Mouse (Mus musculus): Measurements from ENCODE around the gene Agt.

Agt gene

GRCm38 (mm10) chr8:124569593-124569992, at the start of gene Agt:
Gene Agt, minus strand, starts transcription at chr8:124569706.
- no peak for DNase-seq (ENCODE audit: low spot score)

GRCm38 (mm10) chr8:124618252-124618651, 48.7 kb upstream of the Agt start:
- no peak for DNase-seq (ENCODE audit: low spot score)

GRCm38 (mm10) chr8:124617266-124617869, 47.9 kb upstream of the Agt start:
- peak; percentile 77 for DNase-seq (ENCODE audit: low spot score)

- no peak for DNase-seq (ENCODE audit: low spot score)
Measured at GRCm38 (mm10) chr8:124614325-124614724, 44.8 kb upstream of the Agt start.

- no peak for DNase-seq (ENCODE audit: low spot score)
Measured at GRCm38 (mm10) chr8:124608972-124609353, 39.5 kb upstream of the Agt start.

- DNase-seq (ENCODE audit: low spot score) = no peak
Measured at GRCm38 (mm10) chr8:124608239-124608971, 38.9 kb upstream of the Agt start.

- no peak for DNase-seq (ENCODE audit: low spot score)
Measured at GRCm38 (mm10) chr8:124604066-124604465, 34.6 kb upstream of the Agt start.

- no peak for DNase-seq (ENCODE audit: low spot score)
Measured at GRCm38 (mm10) chr8:124589393-124589792, 19.9 kb upstream of the Agt start.

- DNase-seq (ENCODE audit: low spot score) = no peak
Measured at GRCm38 (mm10) chr8:124586556-124586955, 17.1 kb upstream of the Agt start.

GRCm38 (mm10) chr8:124585718-124586425, 16.4 kb upstream of the Agt start:
- no peak for DNase-seq (ENCODE audit: low spot score)

GRCm38 (mm10) chr8:124576751-124577150, 7.2 kb upstream of the Agt start:
- no peak for DNase-seq (ENCODE audit: low spot score)

- DNase-seq (ENCODE audit: low spot score) = no peak
Measured at GRCm38 (mm10) chr8:124575811-124576210, 6.3 kb upstream of the Agt start, which contains the start of gene Capn9. Gene Capn9, plus strand, starts transcription at chr8:124576111.

GRCm38 (mm10) chr8:124573552-124574340, 4.2 kb upstream of the Agt start:
- peak; percentile 87 for DNase-seq (ENCODE audit: low spot score)

GRCm38 (mm10) chr8:124572430-124572775, 2.9 kb upstream of the Agt start:
- no peak for DNase-seq (ENCODE audit: low spot score)

- DNase-seq (ENCODE audit: low spot score) = no peak
Measured at GRCm38 (mm10) chr8:124571732-124572429, 2.4 kb upstream of the Agt start.

- DNase-seq (ENCODE audit: low spot score) = no peak
Measured at GRCm38 (mm10) chr8:124569100-124569499, 406 bp downstream of the Agt start.

GRCm38 (mm10) chr8:124567584-124567983, 1.9 kb downstream of the Agt start:
- DNase-seq (ENCODE audit: low spot score) = no peak

- no peak for DNase-seq (ENCODE audit: low spot score)
Measured at GRCm38 (mm10) chr8:124567126-124567525, 2.4 kb downstream of the Agt start.

- no peak for DNase-seq (ENCODE audit: low spot score)
Measured at GRCm38 (mm10) chr8:124557476-124557875, 12.0 kb downstream of the Agt start.

- DNase-seq (ENCODE audit: low spot score) = no peak
Measured at GRCm38 (mm10) chr8:124556658-124557057, 12.8 kb downstream of the Agt start.

- no peak for DNase-seq (ENCODE audit: low spot score)
Measured at GRCm38 (mm10) chr8:124556164-124556563, 13.3 kb downstream of the Agt start.

Data from layer of hippocampus, adult 9-10 months (tissue).